Mouse (Mus musculus): ENCODE measurements around the gene Zbtb38. TPM values are rescaled to one million over a fixed set of nuclear protein-coding genes. Genes with fewer than 3 reads are reported as not detected.

Gene Zbtb38
- polyA plus RNA-seq, 1 experiment: 14.8 TPM

- H3K4me1 ChIP-seq (ENCODE audit: control insufficient read depth, insufficient read depth, low read length): peaks cover 2% of the 10 kb centered on the region; the same call in 1 of the 2 replicates
- no peak overlapping the region for H3K27ac ChIP-seq (ENCODE audit: control insufficient read depth, insufficient read depth, low read depth, low read length, poor library complexity)
- 87% methylated on average over 14 of the region's 14 CpGs for WGBS
- H3K4me3 ChIP-seq (replicated peaks; ENCODE audit: control insufficient read depth, low read depth, low read length): no peak overlapping the region
- TF ChIP-seq POLR2A (IDR thresholded peaks at IDR 0.05; ENCODE audit: borderline replicate concordance, control insufficient read depth, low read depth, low read length): no peak
- no peak for TF ChIP-seq CTCF (IDR thresholded peaks at IDR 0.05; ENCODE audit: control insufficient read depth, insufficient read depth, low read length)
These were observed 55.7 kb downstream of the Zbtb38 start for GRCm38 (mm10) chr9:96696788-96697492.

- H3K4me3 ChIP-seq (replicated peaks; ENCODE audit: control insufficient read depth, low read depth, low read length): no peak overlapping the region
- no peak overlapping the region for H3K27ac ChIP-seq (ENCODE audit: control insufficient read depth, insufficient read depth, low read depth, low read length, poor library complexity)
- TF ChIP-seq CTCF (IDR thresholded peaks at IDR 0.05; ENCODE audit: control insufficient read depth, insufficient read depth, low read length): no peak
- TF ChIP-seq POLR2A (IDR thresholded peaks at IDR 0.05; ENCODE audit: borderline replicate concordance, control insufficient read depth, low read depth, low read length): no peak
- H3K4me1 ChIP-seq (ENCODE audit: control insufficient read depth, insufficient read depth, low read length): peaks cover 2% of the 10 kb centered on the region; the same call in 1 of the 2 replicates
- WGBS: 84% methylated on average over 12 of the region's 12 CpGs
These were observed 56.5 kb downstream of the Zbtb38 start for GRCm38 (mm10) chr9:96696141-96696561.

- Histone ChIP-seq H3K4me1 (ENCODE audit: control insufficient read depth, insufficient read depth, low read length) (no peaks in the 10 kb centered on the region), H3K27ac (ENCODE audit: control insufficient read depth, insufficient read depth, low read depth, low read length, poor library complexity) (no peak overlapping the region), H3K4me3 (replicated peaks; ENCODE audit: control insufficient read depth, low read depth, low read length) (no peak overlapping the region)
- 94% methylated on average over 4 of the region's 4 CpGs for WGBS
- TF ChIP-seq CTCF (IDR thresholded peaks at IDR 0.05; ENCODE audit: control insufficient read depth, insufficient read depth, low read length) (no peak), POLR2A (IDR thresholded peaks at IDR 0.05; ENCODE audit: borderline replicate concordance, control insufficient read depth, low read depth, low read length) (no peak)
These were observed 62.2 kb downstream of the Zbtb38 start for GRCm38 (mm10) chr9:96690461-96690863.

GRCm38 (mm10) chr9:96689076-96689475 is 63.6 kb downstream of the Zbtb38 start:
- H3K27ac ChIP-seq (ENCODE audit: control insufficient read depth, insufficient read depth, low read depth, low read length, poor library complexity): no peak overlapping the region
- no peaks in the 10 kb centered on the region for H3K4me1 ChIP-seq (ENCODE audit: control insufficient read depth, insufficient read depth, low read length)
- TF ChIP-seq CTCF (IDR thresholded peaks at IDR 0.05; ENCODE audit: control insufficient read depth, insufficient read depth, low read length): no peak
- no peak for TF ChIP-seq POLR2A (IDR thresholded peaks at IDR 0.05; ENCODE audit: borderline replicate concordance, control insufficient read depth, low read depth, low read length)
- 82% methylated on average over 4 of the region's 4 CpGs for WGBS
- H3K4me3 ChIP-seq (replicated peaks; ENCODE audit: control insufficient read depth, low read depth, low read length): no peak overlapping the region

GRCm38 (mm10) chr9:96688194-96688875 is 64.3 kb downstream of the Zbtb38 start:
- TF ChIP-seq POLR2A (IDR thresholded peaks at IDR 0.05; ENCODE audit: borderline replicate concordance, control insufficient read depth, low read depth, low read length): no peak
- no peak for TF ChIP-seq CTCF (IDR thresholded peaks at IDR 0.05; ENCODE audit: control insufficient read depth, insufficient read depth, low read length)
- 86% methylated on average over 21 of the region's 21 CpGs for WGBS
- Histone ChIP-seq H3K27ac (ENCODE audit: control insufficient read depth, insufficient read depth, low read depth, low read length, poor library complexity) (no peak overlapping the region), H3K4me1 (ENCODE audit: control insufficient read depth, insufficient read depth, low read length) (no peaks in the 10 kb centered on the region), H3K4me3 (replicated peaks; ENCODE audit: control insufficient read depth, low read depth, low read length) (no peak overlapping the region)

GRCm38 (mm10) chr9:96687591-96688186 is 64.9 kb downstream of the Zbtb38 start:
- Histone ChIP-seq H3K4me1 (ENCODE audit: control insufficient read depth, insufficient read depth, low read length) (no peaks in the 10 kb centered on the region), H3K4me3 (replicated peaks; ENCODE audit: control insufficient read depth, low read depth, low read length) (no peak overlapping the region), H3K27ac (ENCODE audit: control insufficient read depth, insufficient read depth, low read depth, low read length, poor library complexity) (no peak overlapping the region)
- 92% methylated on average over 20 of the region's 20 CpGs for WGBS
- TF ChIP-seq CTCF (IDR thresholded peaks at IDR 0.05; ENCODE audit: control insufficient read depth, insufficient read depth, low read length) (no peak), POLR2A (IDR thresholded peaks at IDR 0.05; ENCODE audit: borderline replicate concordance, control insufficient read depth, low read depth, low read length) (no peak)

- Histone ChIP-seq H3K27ac (ENCODE audit: control insufficient read depth, insufficient read depth, low read depth, low read length, poor library complexity) (peak overlapping the region; percentile 20; the same call in 1 of the 2 replicates), H3K4me3 (replicated peaks; ENCODE audit: control insufficient read depth, low read depth, low read length) (no peak overlapping the region), H3K4me1 (ENCODE audit: control insufficient read depth, insufficient read depth, low read length) (no peaks in the 10 kb centered on the region)
- TF ChIP-seq POLR2A (IDR thresholded peaks at IDR 0.05; ENCODE audit: borderline replicate concordance, control insufficient read depth, low read depth, low read length): no peak
- TF ChIP-seq CTCF (IDR thresholded peaks at IDR 0.05; ENCODE audit: control insufficient read depth, insufficient read depth, low read length): no peak
- 90% methylated on average over 18 of the region's 18 CpGs for WGBS
These were observed 67.0 kb downstream of the Zbtb38 start for GRCm38 (mm10) chr9:96685600-96686084.
